Mouse (Mus musculus) cerebellum, adult 11 months (tissue): ENCODE data around the gene Rbms2.
"Not testable (repeated sequence)": the region's sequence is repeated elsewhere in the genome, so short reads cannot be mapped to it uniquely, and the experiment has no call there.

Experiments
- DNase-seq: peaks from one replicate; pipeline ENCODE4 v3.0.0; 2022

The Rbms2 gene

DNA sequence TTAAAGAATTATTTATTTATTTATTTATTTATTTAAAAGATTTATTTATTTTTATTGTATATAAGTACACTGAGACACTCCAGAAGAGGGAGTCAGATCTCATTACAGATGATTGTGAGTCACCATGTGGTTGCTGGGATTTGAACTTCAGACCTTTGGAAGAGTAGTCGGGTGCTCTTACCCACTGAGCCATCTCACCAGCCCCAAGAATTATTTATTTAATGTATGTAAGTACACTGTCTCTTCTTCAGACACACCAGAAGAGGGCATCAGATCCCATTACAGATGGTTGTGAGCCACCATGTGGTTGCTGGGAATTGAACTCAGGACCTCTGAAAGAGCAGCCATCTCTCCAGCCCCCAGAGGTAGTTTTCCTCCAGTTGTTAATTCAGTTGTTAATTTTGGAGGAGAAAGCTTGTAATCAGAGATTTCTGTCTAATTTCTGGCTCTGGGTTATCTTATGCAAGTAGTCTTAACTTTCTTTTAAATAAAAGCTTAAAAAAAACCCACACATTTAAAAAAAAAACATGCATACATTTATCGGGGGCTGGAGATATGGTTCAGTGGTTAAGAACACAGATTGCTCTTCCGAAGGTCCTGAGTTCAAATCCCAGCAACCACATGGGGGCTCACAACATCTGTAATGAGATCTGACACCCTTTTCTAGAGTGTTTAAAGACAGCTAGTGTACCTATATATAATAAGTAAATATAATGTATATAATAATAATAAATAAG, 12.1 kb upstream of the Rbms2 start:
- DNase-seq: not testable (repeated sequence)

DNA sequence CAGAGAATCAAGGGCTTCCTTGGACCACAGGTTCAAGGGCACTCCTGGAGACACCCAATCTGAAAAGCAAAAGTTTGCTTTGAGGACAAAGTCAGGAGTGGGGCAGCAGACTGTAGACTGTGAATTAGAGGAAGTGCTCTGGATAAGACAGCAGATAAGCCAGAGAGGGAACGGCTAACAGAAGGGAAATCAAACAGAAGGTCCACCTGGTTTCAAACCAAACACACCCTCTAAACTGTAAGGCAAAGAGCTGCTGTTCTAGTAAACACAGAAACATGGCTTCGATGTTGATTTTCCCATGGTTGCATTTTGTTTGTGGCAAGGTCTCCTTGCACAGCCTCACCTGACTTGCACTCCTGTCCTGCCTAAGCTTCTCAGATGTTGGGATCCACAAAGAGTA, 11.4 kb upstream of the Rbms2 start:
- no peak for DNase-seq

DNA sequence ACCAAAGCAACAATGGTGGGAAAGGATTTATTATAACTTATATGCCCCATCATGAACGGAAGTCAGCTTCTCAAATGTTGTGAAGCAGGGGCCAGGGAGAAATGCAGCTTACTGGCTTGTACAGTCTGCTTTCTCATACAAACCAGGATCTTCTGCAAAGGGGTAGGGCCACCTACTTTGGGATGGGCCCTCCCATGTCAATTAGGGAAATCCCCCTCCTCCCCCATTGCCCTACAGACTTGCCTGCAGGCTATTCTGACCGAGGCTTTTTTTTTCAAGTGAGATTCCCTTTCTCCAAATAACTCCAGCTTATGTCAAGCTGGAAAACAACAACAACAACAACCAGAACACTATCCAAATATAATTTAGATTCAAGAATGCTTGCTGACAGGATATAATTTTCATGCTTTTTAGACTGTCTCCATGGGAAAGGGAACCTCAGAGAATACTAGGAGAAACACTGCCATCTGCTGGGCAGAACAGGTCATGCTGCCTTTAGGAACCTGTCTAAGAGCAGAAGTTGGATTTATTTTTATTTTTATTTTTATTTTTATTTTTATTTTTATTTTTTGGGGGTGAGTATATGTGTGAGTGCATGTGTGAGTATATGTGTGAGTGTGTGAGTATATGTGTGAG, 8.3 kb upstream of the Rbms2 start:
- DNase-seq: peak; percentile 67

DNA sequence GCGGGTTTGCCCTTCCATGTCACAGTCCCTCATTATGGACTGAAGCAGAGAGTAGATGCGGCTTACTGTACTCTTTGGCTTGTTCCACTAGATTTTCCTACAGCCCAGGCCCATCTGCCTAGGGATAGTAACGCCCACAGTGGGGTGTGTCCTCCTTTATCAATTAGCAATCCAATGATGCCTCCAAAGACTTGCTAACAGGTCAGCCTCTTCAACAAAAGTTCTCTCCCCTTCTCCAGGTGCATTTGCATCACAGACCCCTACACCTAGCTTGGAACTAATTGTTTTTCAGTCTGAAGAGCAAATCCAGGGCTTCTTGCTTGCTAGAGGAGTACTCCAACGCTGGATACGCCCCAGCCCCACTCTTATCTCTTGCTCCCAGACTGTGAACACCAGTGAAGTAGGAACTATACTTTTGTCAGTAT, 7.1 kb upstream of the Rbms2 start:
- no peak for DNase-seq

DNA sequence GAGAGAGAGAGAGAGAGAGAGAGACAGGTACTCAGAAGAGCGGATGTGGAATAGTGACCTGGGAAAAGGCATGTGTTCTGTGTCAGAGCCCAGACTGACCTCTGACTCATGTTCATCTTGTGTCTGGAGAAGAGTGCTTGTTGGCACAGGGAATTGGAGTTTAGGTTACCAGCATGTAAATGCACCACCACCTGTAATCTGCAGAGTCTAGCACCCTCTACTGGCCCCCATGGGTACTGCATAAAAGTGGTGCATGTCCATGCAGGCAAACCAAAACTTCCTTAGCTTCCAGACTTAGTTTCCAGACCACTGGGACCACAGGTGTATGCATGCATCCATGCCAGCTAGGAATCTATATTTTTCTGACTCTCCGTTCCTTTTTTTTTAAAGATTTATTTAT, 5.9 kb upstream of the Rbms2 start:
- peak; percentile 69 for DNase-seq

DNA sequence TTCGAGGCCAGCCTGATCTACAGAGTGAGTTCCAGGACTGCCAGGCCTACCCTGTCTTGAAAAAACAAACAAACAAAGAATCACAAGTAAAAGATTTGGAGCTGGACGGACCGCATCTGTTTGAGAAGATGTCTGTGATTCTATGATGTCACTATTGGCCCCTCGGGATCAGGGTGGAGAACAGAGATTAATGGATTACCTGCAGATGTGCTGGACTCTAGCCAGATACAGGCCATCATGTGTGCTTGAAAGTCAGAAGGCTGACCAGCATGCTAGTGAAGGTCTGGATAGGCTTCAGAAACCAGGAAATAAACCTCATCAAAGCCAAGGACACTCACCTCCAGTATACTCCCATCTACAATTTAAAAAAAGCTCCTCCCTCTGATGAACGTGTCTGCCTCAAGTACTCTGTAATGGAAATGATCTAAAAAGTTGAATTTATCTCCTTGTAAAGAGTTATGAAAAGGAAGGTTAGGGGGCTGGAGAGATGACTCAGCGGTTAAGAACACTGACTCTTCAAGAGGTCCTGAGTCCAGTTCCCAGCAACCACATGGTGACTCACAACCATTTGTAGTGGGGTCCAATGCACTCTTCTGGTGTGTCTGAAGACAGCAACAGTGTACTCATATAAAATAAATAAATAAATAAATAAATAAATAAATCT, 5.3 kb upstream of the Rbms2 start:
- DNase-seq: no peak

DNA sequence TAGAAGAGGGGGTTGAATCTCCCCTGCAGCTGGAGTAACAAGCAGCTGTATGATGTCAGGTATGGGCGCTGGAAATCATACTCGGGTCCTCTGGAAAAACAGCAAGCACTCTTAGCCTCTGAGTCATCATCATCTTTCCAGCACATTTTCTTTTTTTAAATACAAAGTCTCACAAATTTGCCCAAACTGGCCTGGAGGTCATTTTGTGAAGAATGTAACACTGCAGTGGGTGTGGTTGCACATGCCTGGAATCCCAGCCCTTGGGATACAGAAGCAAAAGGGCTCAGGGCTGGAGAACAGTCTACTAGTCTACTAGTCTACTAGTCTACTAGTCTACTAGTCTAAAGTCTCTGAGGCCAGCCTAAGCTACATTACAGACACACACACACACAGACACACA, 4.2 kb upstream of the Rbms2 start:
- no peak for DNase-seq

DNA sequence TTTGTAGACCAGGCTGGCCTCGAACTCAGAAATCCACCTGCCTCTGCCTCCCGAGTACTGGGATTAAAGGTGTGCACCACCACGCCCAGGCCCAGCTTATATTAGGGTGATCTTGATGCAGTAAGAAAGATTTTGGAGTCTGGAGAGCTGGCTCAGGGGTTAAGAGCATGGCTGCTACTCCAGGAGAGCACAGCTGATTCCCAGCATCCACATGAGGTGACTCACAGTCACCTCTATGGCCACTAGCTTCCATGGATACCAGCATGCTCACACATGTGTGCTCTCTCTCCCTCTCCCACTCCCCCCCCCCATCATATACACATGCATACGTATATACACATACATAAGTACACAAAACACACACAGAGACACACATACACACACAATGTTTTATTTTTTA, 2.8 kb downstream of the Rbms2 start:
- no peak for DNase-seq

DNA sequence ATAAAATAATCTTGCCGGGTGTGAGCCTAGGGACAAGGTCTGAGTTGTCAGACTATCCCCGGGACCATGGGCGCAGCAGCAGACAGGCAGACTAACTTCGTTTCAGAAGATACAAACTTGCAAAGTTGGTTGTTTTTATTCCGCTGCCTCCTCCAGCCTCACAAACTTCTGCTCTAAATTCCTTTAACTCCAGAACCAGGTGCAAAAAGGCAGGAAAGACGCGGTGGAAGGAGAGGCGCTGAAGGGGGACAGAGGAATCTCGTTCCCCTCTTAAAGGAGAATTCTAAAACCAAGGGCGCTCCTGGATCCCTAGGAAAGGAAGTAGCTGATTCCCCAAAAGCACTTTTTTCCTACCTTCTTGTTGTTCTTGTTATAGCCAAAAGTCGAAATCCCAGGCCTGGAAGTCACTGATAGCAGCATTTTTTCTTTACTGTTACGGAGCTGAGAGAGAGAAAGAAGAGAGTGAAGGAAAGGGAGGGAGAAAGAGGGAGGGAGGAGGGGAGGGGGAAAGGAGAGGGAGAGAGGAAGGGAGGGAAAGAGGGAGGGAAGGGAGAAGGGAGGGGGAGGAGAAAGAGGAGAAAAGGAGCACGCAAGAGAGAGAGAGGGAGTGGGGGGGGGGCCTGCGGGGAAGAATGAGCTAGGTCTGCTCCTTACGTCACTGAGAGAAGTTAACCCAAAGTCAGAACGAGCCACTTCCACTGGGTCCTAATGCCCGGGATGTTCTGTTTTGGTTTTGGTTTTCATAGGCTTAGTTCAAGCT, 3.9 kb downstream of the Rbms2 start:
- peak; percentile 42 for DNase-seq

DNA sequence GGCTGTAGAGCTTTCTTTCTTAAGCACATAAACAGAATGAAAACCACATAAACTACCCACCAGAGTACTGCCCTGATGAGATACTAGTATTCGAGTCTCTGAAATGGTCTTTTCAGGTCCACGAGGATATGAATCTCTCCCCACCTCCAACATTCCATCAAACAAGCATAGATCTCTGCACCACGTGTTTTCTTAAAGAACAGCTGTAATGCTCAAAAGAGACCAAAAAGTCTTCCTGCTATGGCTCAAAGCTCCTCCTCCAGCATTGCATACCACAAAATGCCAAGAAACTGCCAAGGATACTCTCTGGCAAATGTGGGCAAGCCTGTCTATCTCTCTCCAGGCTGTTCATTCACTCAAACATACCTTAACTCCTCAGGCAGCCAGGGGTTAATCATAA, 4.8 kb downstream of the Rbms2 start:
- DNase-seq: no peak

DNA sequence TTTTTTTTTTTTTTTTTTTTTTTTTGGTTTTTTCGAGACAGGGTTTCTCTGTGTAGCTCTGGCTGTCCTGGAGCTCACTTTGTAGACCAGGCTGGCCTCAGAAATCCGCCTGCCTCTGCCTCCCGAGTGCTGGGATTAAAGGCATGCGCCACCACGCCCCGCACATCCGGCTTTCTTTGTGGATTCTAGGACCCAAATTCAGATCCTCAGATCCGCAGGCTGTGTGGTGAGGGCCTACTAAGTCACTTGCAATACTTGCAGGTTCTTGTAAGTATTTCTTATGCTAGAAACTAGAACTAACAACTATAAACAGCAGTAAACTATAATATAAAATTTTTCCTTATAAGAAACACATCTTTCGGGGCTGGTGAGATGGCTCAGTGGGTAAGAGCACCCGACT, 8.7 kb downstream of the Rbms2 start:
- not testable (repeated sequence) for DNase-seq

DNA sequence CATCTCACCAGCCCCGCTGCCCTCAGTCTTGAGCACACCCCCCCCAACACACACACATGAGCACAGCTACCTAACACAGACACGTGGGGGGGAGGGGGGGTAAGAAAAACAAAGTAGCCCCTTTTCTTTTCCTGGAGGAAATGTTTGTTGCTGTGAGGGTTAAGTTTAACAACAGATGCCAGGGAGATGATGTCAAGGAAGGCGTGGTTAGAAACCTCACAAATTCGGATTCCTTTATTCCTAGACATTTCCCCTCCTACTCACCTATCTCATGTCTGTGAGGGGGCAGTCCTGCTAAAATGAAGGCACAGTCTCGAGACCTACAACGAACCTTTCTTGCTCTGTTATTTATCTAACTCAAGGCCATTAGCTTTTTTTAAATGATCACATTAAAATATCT, 13.0 kb downstream of the Rbms2 start:
- no peak for DNase-seq

DNA sequence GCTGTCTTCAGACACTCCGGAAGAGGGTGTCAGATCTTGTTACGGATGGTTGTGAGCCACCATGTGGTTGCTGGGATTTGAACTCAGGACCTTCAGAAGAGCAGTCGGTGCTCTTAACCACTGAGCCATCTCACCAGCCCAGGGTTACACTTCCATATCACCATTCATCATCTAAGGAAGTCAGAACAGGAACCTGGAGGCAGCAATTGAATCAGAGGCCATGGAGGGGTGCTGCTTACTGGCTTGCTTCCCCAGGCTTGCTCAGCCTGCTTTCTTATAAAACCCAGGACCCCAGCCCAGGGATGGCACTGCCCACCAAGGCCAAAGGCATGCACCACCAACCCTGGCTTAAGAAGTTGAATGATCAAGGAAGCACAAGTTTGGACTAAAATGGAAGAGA, 14.4 kb downstream of the Rbms2 start:
- DNase-seq: not testable (repeated sequence)

DNA sequence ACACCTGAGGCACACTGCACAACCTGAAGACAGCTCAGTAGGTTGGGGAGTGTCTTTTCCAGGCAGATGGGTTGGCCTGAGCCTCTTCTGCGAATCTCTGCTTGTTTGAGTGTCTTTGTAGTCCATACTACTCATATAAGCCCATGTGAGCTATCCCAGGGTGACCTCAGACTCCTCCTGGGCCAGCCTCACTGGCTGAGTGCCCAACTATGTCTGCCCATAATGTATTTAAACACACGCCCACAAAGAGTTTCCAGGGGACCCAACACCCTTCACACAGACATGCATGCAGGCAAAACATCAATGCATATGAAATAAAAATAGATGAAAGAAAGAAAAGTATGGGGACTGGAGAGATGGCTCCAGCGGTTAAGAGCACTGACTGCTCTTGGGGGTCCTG, 26.1 kb downstream of the Rbms2 start:
- DNase-seq: no peak

DNA sequence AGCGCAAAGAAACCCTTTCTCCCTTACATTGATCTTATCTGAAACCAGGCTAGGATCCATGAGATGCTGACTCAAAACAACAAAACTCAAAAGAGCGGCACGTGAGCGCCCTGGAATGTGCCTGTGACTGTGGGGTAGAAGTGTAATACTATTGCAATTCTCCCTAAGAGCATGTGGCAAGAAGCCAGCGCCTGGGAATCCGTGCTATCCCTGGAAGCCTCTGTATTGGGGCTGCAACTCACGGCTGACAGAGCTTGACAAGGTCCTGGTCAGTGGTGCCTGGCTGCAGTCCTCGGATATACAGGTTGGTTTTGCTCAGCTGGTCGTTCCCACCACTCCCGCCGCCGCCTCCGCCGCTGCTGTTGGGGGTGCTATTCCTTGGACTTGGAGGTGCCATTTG, 29.2 kb downstream of the Rbms2 start:
- DNase-seq: no peak

DNA sequence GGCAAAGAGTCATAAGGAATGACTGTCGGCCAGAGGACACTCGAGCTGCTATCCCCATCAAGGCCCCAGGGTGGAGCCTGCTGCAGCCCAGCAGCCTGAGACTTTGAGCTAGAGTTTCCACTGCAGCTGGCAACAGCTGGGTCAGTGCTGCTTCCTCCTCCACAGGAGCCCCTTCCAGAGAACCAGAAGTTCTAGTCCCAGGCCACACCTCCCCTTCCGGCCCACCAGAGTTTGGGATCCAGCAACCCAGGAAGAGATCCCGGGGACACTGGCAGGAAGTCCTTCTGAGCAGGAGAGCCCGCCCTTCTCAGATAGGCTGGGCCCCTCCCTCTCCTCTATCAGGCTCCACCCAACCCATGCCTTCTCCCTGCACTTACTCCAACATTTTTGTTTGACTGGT, 30.5 kb downstream of the Rbms2 start:
- DNase-seq: no peak

DNA sequence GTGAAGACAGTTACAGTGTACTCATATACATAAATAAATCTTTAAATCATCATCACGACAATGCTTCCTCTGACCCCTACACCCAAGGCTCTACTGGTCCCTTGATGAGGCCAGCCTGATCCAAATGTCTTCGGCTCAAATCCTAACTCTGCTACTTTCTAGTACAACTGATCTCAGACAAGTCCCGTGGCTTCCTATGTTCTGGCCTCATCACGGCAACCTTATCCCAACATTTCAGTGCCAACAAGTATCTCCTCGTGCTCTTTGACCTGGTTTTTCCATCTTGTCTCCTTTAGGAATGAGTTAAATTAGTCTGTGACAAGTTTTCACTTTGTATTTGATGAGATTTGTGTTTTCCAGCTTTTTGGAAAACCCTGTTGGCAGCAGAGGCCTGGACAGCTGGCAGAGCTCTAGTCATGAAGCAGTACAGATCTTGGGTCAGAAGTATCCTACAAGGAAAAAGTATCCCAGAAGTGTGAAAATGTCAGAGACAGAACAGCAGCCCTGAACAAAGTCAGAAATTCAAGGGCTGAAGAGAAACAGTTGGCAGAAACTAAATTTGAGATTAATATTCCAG, 31.2 kb downstream of the Rbms2 start:
- no peak for DNase-seq

DNA sequence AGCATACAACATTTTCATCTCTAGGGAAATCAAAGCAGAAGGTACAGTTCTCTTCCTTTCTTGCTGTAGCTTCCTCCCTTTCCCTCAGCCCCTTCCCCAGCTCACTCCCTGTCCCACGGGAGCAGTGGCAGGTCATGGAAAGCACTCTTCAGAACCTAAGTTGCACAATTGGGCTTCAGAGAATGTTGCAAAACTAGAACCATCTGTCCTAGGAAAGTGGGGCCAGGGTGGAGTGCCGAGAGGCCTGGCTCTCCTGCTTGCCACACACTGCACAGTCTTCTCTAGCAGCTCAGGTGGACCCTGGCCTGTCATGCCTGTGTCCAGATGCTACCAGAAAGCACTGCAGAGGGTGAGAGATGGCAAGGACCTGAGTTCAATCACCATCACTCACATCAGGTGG, 35.1 kb downstream of the Rbms2 start:
- DNase-seq: no peak

DNA sequence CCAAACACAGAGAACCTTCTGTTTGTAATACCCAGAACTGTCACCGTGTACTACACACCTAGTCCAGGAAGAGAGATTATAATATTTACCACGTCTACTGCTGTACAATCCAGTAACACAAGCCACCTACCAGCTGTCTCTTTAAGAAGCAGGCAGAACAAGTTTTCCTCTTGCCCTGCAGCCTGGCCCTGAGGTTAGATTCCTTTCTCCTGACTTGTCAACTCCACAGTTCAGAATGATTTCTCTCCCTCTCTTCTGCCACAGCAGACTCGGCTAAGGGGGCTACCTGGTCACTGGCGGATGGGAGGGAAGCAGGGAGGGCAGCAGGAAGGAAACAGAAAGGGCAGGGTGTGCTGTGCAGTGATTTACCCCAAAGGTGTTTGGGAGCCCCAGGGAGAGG, 36.4 kb downstream of the Rbms2 start:
- no peak for DNase-seq

DNA sequence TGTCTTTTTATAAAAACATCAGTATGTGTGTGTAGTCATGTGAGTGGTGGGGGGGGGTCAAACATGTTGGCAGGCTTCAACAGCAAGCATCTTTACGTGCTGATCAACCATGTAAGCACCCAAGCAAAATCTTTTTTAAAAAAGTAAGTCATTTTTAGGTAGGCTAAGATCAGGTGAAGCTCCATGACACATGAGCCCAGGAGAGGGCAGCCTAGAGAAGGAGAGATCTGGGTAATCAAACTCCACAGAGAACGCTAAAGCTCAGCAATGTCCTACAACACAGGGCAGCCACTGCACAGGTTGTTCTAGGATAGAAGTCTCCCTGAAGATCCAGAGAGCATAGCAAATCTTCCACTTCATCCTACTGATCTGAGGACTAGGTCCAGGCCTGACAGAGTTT, 37.9 kb downstream of the Rbms2 start:
- DNase-seq: no peak

DNA sequence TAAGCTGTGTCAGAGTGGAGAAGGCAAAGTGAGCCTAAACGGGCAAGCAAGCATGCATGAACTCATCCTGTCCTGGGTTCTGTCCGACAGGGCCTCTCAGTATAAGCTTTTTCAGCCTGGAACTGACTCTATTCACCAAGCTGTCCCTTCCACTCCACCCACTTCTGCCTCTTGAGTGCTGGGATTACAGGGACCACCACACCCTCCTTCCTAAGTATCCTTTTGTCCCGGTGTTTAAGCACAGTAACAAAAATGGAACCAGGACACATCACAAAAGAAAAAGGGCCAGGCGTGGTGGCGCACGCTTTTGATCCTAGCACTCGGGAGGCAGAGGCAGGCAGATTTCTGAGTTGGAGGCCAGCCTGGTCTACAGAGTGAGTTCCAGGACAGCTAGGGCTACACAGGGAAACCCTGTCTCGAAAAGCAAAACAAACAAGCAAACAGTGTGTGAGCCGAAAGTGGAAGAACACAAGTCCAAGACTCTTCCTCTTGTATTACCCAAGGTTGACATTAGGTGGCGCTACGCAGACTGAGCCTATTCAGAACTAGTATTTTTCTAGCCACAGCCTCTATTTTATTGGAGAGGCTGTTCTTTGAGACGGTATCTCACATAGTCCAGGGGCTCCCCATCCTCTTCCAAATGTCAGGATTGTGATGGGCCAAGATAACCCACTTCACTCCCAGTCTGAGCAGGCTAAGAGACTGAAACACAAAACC, 39.7 kb downstream of the Rbms2 start:
- DNase-seq: peak; percentile 40

DNA sequence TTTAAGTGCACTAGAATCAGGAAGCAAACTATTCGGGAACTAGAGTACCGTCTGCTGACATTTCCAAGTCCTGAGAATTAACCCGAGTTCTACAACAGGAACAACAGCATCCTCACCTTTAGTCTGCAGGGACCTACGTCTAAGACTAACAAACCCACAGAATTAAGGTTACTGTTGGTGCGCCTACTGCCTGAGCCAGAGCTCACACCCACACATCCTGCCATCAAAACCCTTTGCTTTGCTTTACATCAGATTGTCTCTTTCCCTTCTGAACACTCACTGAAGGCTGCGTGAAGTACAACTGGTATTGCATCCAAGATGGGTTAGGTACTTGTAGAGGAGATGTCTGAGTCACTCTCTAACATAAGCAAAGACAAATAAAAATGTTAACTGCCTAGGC, 44.7 kb downstream of the Rbms2 start:
- no peak for DNase-seq
